Mouse (Mus musculus) CH12.LX (cell line): ENCODE results near the gene Smad9. TPM values are rescaled to one million over a fixed set of nuclear protein-coding genes. Genes with fewer than 3 reads are reported as not detected.

ENCODE experiments used
- DNase-seq: peaks from one replicate; pipeline ENCODE4 v3.0.0-alpha.2; 2013; ENCODE audit errors: extremely low read depth
- H3K27ac ChIP-seq: 2 replicates; pipeline ENCODE4 v1.5.1; 2012; ENCODE audit warnings: low read depth, mild to moderate bottlenecking, control low read depth, moderate library complexity; ENCODE audit not compliant: insufficient read depth
- H3K27me3 ChIP-seq: replicated peaks from 2 replicates; pipeline ENCODE3; 2012; ENCODE audit warnings: inconsistent platforms
- H3K36me3 ChIP-seq, 2 experiments: replicated peaks in 1 of 2; 2 replicates each; pipeline versions ENCODE3 to v1.6.1; 2012; ENCODE audit warnings: inconsistent platforms in 1 of 2, low read length in 1 of 2, mild to moderate bottlenecking in 1 of 2, mixed read lengths in 1 of 2, moderate library complexity in 1 of 2; ENCODE audit not compliant: control insufficient read depth in 1 of 2, insufficient read depth in 1 of 2
- H3K4me1 ChIP-seq, 2 experiments: 2 replicates each; pipeline ENCODE4 v1.6.1; 2012; ENCODE audit warnings: inconsistent platforms in 1 of 2, moderate library complexity in 1 of 2; ENCODE audit not compliant: insufficient read depth in 2 of 2, control insufficient read depth in 1 of 2
- H3K4me2 ChIP-seq: 2 replicates; pipeline ENCODE4 v1.6.1; 2012; ENCODE audit warnings: low read depth, mild to moderate bottlenecking, control low read depth; ENCODE audit not compliant: poor library complexity, insufficient read depth, severe bottlenecking
- H3K4me3 ChIP-seq, 3 experiments: fragments of 150-350 bp in 1 of 3; sonication (generic) in 1 of 3; replicated peaks in 1 of 3; 2 replicates each; pipeline versions ENCODE3 to v1.5.1; 2011 to 2012; ENCODE audit warnings: low read depth in 2 of 3, low read length in 2 of 3, mild to moderate bottlenecking in 2 of 3, moderate library complexity in 2 of 3, control low read depth in 1 of 3, improper control_type of control experiment in 1 of 3, inconsistent platforms in 1 of 3, mixed read lengths in 1 of 3; ENCODE audit not compliant: poor library complexity in 1 of 3
- H3K79me2 ChIP-seq: replicated peaks from 2 replicates; pipeline ENCODE4 v1.6.1; 2012; ENCODE audit warnings: mild to moderate bottlenecking, moderate library complexity; ENCODE audit not compliant: control insufficient read depth, poor library complexity, insufficient read depth, severe bottlenecking; ENCODE audit errors: extremely low read depth
- H3K9ac ChIP-seq: 2 replicates; pipeline ENCODE4 v1.6.1; 2012; ENCODE audit warnings: low read depth, mild to moderate bottlenecking, control low read depth, moderate library complexity; ENCODE audit not compliant: insufficient read depth
- H3K9me3 ChIP-seq: replicated peaks from 2 replicates; pipeline ENCODE3; 2012; ENCODE audit warnings: low read length, inconsistent platforms, mixed read lengths
- BHLHE40 ChIP-seq: IDR thresholded peaks from 2 replicates; pipeline ENCODE4 v1.6.1; 2011; ENCODE audit warnings: mild to moderate bottlenecking, low read depth, low read length, improper control_type of control experiment
- CTCF ChIP-seq, 2 experiments: IDR thresholded peaks in 1 of 2; conservative IDR thresholded peaks in 1 of 2; 2 replicates each; pipeline ENCODE4 v1.5.1; 2011 to 2012; ENCODE audit warnings: low read depth in 2 of 2, low read length in 2 of 2, improper control_type of control experiment in 1 of 2, inconsistent platforms in 1 of 2, mild to moderate bottlenecking in 1 of 2, moderate library complexity in 1 of 2
- E2F4 ChIP-seq: IDR thresholded peaks from 2 replicates; pipeline ENCODE4 v1.6.1; 2011; ENCODE audit warnings: low read depth, low read length, improper control_type of control experiment; ENCODE audit not compliant: insufficient replicate concordance
- HCFC1 ChIP-seq: IDR thresholded peaks from 2 replicates; pipeline ENCODE4 v1.6.1; 2012; ENCODE audit warnings: low read depth, mild to moderate bottlenecking, inconsistent platforms, low read length, improper control_type of control experiment
- IRF4 ChIP-seq: IDR thresholded peaks from 2 replicates; pipeline ENCODE4 v1.6.1; 2014; ENCODE audit warnings: low read depth, mild to moderate bottlenecking, inconsistent platforms, low read length, improper control_type of control experiment
- JUND ChIP-seq: conservative IDR thresholded peaks from 2 replicates; pipeline ENCODE4 v1.6.1; 2011; ENCODE audit warnings: low read depth, low read length, improper control_type of control experiment
- KAT2A ChIP-seq: IDR thresholded peaks from 2 replicates; pipeline ENCODE4 v1.6.1; 2012; ENCODE audit warnings: low read length, improper control_type of control experiment, inconsistent platforms; ENCODE audit not compliant: insufficient replicate concordance
- MAFK ChIP-seq: IDR thresholded peaks from 2 replicates; pipeline ENCODE4 v1.6.1; 2011; ENCODE audit warnings: low read length, improper control_type of control experiment; ENCODE audit not compliant: insufficient replicate concordance
- MAX ChIP-seq: IDR thresholded peaks from 2 replicates; pipeline ENCODE4 v1.6.1; 2011; ENCODE audit warnings: low read length, improper control_type of control experiment
- MAZ ChIP-seq: IDR thresholded peaks from 2 replicates; pipeline ENCODE4 v1.6.1; 2012; ENCODE audit warnings: low read depth, mild to moderate bottlenecking, inconsistent platforms, low read length, improper control_type of control experiment, moderate library complexity
- MYC ChIP-seq: IDR thresholded peaks from 2 replicates; pipeline ENCODE4 v1.6.1; 2011; ENCODE audit warnings: low read depth, mild to moderate bottlenecking, improper control_type of control experiment, low read length
- NELFE ChIP-seq: IDR thresholded peaks from 2 replicates; pipeline ENCODE4 v1.6.1; 2011; ENCODE audit warnings: low read depth, low read length, improper control_type of control experiment
- NRF1 ChIP-seq: IDR thresholded peaks from 2 replicates; pipeline ENCODE4 v1.6.1; 2014; ENCODE audit warnings: low read depth, mild to moderate bottlenecking, inconsistent platforms, low read length, improper control_type of control experiment, moderate library complexity
- POLR2A ChIP-seq: IDR thresholded peaks from 2 replicates; pipeline ENCODE4 v1.6.1; 2011; ENCODE audit warnings: low read depth, mild to moderate bottlenecking, improper control_type of control experiment, low read length
- SIN3A ChIP-seq: IDR thresholded peaks from 2 replicates; pipeline ENCODE4 v1.6.1; 2012; ENCODE audit warnings: low read length, improper control_type of control experiment, inconsistent platforms
- SMC3 ChIP-seq: IDR thresholded peaks from 2 replicates; pipeline ENCODE4 v1.6.1; 2011; ENCODE audit warnings: low read depth, low read length, improper control_type of control experiment
- TBP ChIP-seq: conservative IDR thresholded peaks from 2 replicates; pipeline ENCODE4 v1.6.1; 2011; ENCODE audit warnings: low read depth, low read length, improper control_type of control experiment
- TCF12 ChIP-seq: IDR thresholded peaks from 2 replicates; pipeline ENCODE4 v1.6.1; 2014; ENCODE audit warnings: low read depth, mild to moderate bottlenecking, inconsistent platforms, low read length, improper control_type of control experiment
- UBTF ChIP-seq: IDR thresholded peaks from 2 replicates; pipeline ENCODE4 v1.6.1; 2012; ENCODE audit warnings: low read depth, mild to moderate bottlenecking, inconsistent platforms, low read length, improper control_type of control experiment, moderate library complexity
- USF1 ChIP-seq: IDR thresholded peaks from 2 replicates; pipeline ENCODE4 v1.6.1; 2014; ENCODE audit warnings: low read depth, mild to moderate bottlenecking, inconsistent platforms, low read length, improper control_type of control experiment
- ZMIZ1 ChIP-seq: IDR thresholded peaks from 2 replicates; pipeline ENCODE4 v1.6.1; 2012; ENCODE audit warnings: low read depth, mild to moderate bottlenecking, inconsistent platforms, low read length, improper control_type of control experiment
- dilution Hi-C: fragments of 300-500 bp; cut with MboI; formaldehyde crosslinking; loops from 2 replicates; pipeline ENCODE4 v1.14.3; 2020; ENCODE audit warnings: low sequenced_read_pairs; ENCODE audit not compliant: extremely low pct_unique_long_range_greater_than_20kb, extremely low pct_ligation_motif_present
- in situ Hi-C: fragments of 300-500 bp; cut with MboI; formaldehyde crosslinking; loops from 3 replicates; pipeline ENCODE4 v1.14.3; 2019; ENCODE audit warnings: low sequenced_read_pairs, low pct_ligation_motif_present, low pct_unique_long_range_greater_than_20kb, mixed read lengths
- polyA plus RNA-seq: library from polyadenylated mRNA; unstranded; fragments of >175 nt; gene quantifications from 2 replicates; pipeline ENCODE4 v1.2.1, GENCODE M21; 2012; ENCODE audit warnings: low read depth; ENCODE audit not compliant: insufficient read length
- total RNA-seq, 2 experiments: library from RNA; depleted of rRNA; stranded (reverse); fragments of 300-350 nt in 1 of 2; fragments of >200 nt in 1 of 2; gene quantifications; 2 replicates each; pipeline ENCODE4 v1.2.3; 2012 to 2014

The Smad9 gene
- total and polyA plus RNA-seq, 3 experiments = 0.13 to 0.23 (median 0.20) TPM

- H3K27me3 ChIP-seq = no peaks in the 10 kb centered on the region
- H3K4me2 ChIP-seq = peak overlapping the region; percentile 58; the same call in 1 of the 2 replicates
- TF ChIP-seq UBTF = 0 out of 2 replicates have a peak, but pooled peaks have one; percentile 16
- TF ChIP-seq E2F4 = 0 out of 2 replicates have a peak, but pooled peaks have one; percentile 38
- TF ChIP-seq MAFK = no peak
- TF ChIP-seq CTCF (conservative IDR thresholded peaks at IDR 0.05 in 1 of 2, IDR thresholded peaks at IDR 0.05 in 1 of 2; ENCODE audit: low read depth in 2 of 2, low read length in 2 of 2) = no peak
- TF ChIP-seq NELFE = peak; percentile 86
- TF ChIP-seq TCF12 = peak; percentile 89
- TF ChIP-seq KAT2A = 0 out of 2 replicates have a peak, but pooled peaks have one; percentile 52
- TF ChIP-seq SMC3 = no peak
- TF ChIP-seq JUND = no peak
- peak; percentile 63; the same call in 1 of the 2 replicates for TF ChIP-seq TBP
- TF ChIP-seq NRF1 = peak; percentile 94
- TF ChIP-seq SIN3A = peak; percentile 9; the same call in 1 of the 2 replicates
- no peak for TF ChIP-seq MAZ
- TF ChIP-seq MAX = peak; percentile 24; the same call in 1 of the 2 replicates
- peak; percentile 61; the same call in 1 of the 2 replicates for TF ChIP-seq HCFC1
- peak; percentile 91; the same call in 1 of the 2 replicates for TF ChIP-seq ZMIZ1
- TF ChIP-seq POLR2A = peak; percentile 83
- TF ChIP-seq MYC = peak; percentile 33; the same call in 1 of the 2 replicates
- TF ChIP-seq BHLHE40 = peak; percentile 37; the same call in 1 of the 2 replicates
- TF ChIP-seq IRF4 = no peak
- no peak for TF ChIP-seq USF1
- H3K4me3 ChIP-seq = peak overlapping the region; percentile 83 to 99 (median 91)
- peak overlapping the region; percentile 90 for H3K9ac ChIP-seq
- no peaks in the 10 kb centered on the region for H3K9me3 ChIP-seq
- DNase-seq = peak; percentile 80
- H3K79me2 ChIP-seq = peaks cover 32% of the 10 kb centered on the region
- H3K4me1 ChIP-seq = peaks cover 6 to 57% of the 10 kb centered on the region in 2 experiments
- peaks cover 23 to 59% of the 10 kb centered on the region in 2 experiments for H3K36me3 ChIP-seq
- in situ Hi-C loops = no loop called here
- peak overlapping the region; percentile 93 for H3K27ac ChIP-seq
- dilution Hi-C loops = no loop called here
These were observed 20.8 kb upstream of the Smad9 start for GRCm38 (mm10) chr3:54734411-54735246.
